Mouse (Mus musculus): Measurements from ENCODE around the gene Tead4.
A peak's percentile ranks its signal among the peaks of the same experiment; 100 is the strongest.
"Not testable (repeated sequence)": the region's sequence is repeated elsewhere in the genome, so short reads cannot be mapped to it uniquely, and the experiment has no call there.

The Tead4 gene

GRCm38 (mm10) chr6:128300134-128301001 lies at the start of gene Tead4:
TSS of gene Tead4 (minus strand) at chr6:128300823.
- peak; percentile 29 for DNase-seq (ENCODE audit: low spot score)

- DNase-seq (ENCODE audit: low spot score), result no peak
Measured at GRCm38 (mm10) chr6:128349711-128350110, 49.1 kb upstream of the Tead4 start.

- no peak for DNase-seq (ENCODE audit: low spot score)
Measured at GRCm38 (mm10) chr6:128346782-128347181, 46.2 kb upstream of the Tead4 start.

- no peak for DNase-seq (ENCODE audit: low spot score)
Measured at GRCm38 (mm10) chr6:128345623-128346022, 45.0 kb upstream of the Tead4 start.

GRCm38 (mm10) chr6:128341956-128342723 lies 41.5 kb upstream of the Tead4 start:
- DNase-seq (ENCODE audit: low spot score), result no peak

GRCm38 (mm10) chr6:128338876-128339275 lies 38.3 kb upstream of the Tead4 start:
- no peak for DNase-seq (ENCODE audit: low spot score)

- DNase-seq (ENCODE audit: low spot score), result no peak
Measured at GRCm38 (mm10) chr6:128337467-128337866, 36.8 kb upstream of the Tead4 start.

GRCm38 (mm10) chr6:128334397-128335124 lies 33.9 kb upstream of the Tead4 start:
- no peak for DNase-seq (ENCODE audit: low spot score)

- DNase-seq (ENCODE audit: low spot score), result no peak
Measured at GRCm38 (mm10) chr6:128318317-128318716, 17.7 kb upstream of the Tead4 start.

GRCm38 (mm10) chr6:128315597-128315996 lies 15.0 kb upstream of the Tead4 start:
- DNase-seq (ENCODE audit: low spot score), result no peak

GRCm38 (mm10) chr6:128314796-128315195 lies 14.2 kb upstream of the Tead4 start:
- no peak for DNase-seq (ENCODE audit: low spot score)

GRCm38 (mm10) chr6:128308311-128308710 lies 7.7 kb upstream of the Tead4 start:
- DNase-seq (ENCODE audit: low spot score), result no peak

GRCm38 (mm10) chr6:128304801-128305200 lies 4.2 kb upstream of the Tead4 start:
- no peak for DNase-seq (ENCODE audit: low spot score)

- not testable (repeated sequence) for DNase-seq (ENCODE audit: low spot score)
Measured at GRCm38 (mm10) chr6:128302640-128303039, 2.0 kb upstream of the Tead4 start.

GRCm38 (mm10) chr6:128301891-128302290 lies 1.3 kb upstream of the Tead4 start:
- DNase-seq (ENCODE audit: low spot score), result no peak

GRCm38 (mm10) chr6:128301458-128301857 lies 835 bp upstream of the Tead4 start:
- DNase-seq (ENCODE audit: low spot score), result no peak

GRCm38 (mm10) chr6:128299292-128300133 lies 1.1 kb downstream of the Tead4 start:
- DNase-seq (ENCODE audit: low spot score), result no peak

GRCm38 (mm10) chr6:128298246-128298645 lies 2.4 kb downstream of the Tead4 start:
- DNase-seq (ENCODE audit: low spot score), result no peak

- DNase-seq (ENCODE audit: low spot score), result no peak
Measured at GRCm38 (mm10) chr6:128296750-128297393, 3.8 kb downstream of the Tead4 start.

- DNase-seq (ENCODE audit: low spot score), result no peak
Measured at GRCm38 (mm10) chr6:128295876-128296749, 4.5 kb downstream of the Tead4 start.

Measured in urinary bladder, postnatal 10 days (tissue).